Mouse (Mus musculus) naive thymus-derived CD4-positive, alpha-beta T cell, adult 2 months (primary cell): ENCODE results near the gene Galnt15.

ENCODE experiments used
- DNase-seq: peaks from one replicate; pipeline ENCODE4 v3.0.0-alpha.2; 2011; ENCODE audit warnings: low read depth

Galnt15 gene

DNA sequence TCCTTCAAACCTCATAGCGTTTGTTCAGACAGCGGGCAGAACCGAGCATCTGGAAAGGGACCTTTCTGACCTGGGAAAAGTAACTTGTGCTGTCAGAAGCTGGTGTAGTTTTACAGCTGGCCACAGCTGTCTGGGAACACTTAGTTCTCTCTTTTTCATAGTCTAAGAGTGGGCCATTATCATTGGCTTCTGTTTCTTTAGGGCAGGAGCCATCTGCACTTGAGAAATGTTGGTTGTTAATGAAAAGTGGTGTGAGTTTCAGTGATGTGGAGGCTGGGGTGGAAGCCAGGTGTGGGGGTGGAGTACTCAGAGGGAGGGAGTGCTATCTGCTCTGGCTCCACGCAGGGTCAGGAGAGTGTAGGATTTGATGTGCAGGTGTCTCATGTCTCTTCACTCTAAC is 62.3 kb downstream of the Galnt15 start:
- no peak for DNase-seq

DNA sequence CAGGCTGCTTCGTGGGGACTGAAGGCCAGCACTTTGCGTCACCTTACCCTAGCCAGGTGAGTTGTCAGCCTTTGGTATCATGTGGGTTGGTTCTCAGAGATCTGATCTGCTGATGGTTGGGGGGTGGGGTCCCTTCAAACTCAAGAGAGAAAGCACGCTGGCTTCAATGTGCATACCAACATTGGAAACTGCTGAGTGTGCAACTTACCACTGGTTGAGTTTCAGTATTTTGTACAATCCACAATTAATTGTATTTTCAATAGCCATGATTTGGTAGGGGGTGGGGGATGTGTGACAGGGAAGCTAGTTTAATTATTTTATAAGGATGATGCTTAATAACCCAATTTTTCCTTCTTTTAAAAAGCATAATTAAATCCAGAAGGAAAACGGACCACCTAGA is 62.9 kb downstream of the Galnt15 start:
- DNase-seq, result no peak

- DNase-seq, result no peak
Observed at GRCm38 (mm10) chr14:32093018-32093417, 64.2 kb downstream of the Galnt15 start.

DNA sequence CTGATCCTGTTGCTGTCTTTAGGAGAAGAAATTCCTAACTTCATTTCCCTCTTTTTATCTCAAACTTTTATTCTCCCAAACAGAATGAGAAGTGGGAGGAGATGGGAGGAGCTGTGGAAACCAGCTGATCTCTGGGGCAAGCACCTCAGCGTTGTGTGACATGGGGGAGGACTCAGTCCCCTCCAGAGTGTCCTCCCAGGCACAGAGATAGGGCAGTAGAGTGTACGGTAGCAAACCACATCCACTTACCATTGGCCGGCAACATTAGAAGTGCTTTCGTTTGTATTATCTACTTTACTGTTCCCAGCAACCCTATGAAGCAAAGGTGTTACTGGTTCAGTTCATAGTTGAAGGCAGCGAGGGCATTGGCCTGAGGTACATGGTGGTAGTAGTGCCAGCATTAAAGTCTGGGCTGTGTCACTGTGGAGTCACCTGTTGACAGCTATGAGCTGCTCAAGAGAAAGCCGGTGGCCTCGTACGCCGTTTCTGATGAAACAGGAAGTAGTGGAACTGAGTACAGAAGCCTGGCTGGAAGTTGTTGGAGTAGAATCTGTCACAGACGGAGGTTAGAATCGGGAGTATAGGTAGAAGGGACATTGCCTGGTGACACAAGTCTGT is 64.8 kb downstream of the Galnt15 start:
- DNase-seq, result no peak

DNA sequence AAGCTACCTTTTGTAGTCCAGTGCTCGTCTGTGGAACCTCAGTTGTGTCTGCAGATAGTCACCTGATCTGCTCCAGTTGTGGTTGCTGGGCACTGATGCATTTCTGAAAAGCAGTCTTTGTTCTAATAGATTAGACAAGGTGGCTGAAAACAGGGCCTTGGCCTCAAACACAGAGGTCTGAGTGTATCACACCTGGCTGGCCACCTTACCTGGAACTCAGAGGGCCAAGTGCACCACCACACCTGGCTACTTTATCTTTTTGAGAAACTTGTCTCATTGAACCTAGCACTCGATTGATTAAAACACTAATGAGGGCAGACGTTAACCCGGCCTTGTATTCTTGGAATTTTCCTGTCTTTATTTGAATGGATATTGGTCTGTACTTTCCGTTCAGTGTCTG is 66.9 kb downstream of the Galnt15 start:
- DNase-seq, result no peak

DNA sequence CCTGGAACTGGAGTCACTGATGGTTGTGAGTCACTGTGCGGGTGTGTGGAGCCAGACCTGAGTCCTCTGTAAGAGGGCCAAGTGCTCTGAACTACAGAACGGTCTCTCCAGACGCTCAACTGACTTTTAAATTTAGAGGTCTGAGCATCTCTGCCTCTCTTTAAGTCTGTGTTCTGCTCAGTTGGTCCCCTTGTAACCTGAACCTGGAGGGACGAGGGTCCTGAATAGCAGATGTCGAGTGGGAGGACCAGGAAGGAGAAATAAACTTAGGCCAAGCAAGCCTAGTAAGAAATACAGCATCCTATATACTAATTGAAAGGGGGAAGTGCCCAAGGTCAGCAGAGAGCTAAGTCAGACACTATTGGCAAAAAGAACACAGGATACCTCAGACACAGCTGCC is 68.0 kb downstream of the Galnt15 start:
- no peak for DNase-seq

GRCm38 (mm10) chr14:32097691-32098090 is 68.9 kb downstream of the Galnt15 start:
- DNase-seq, result no peak

- DNase-seq, result no peak
Observed at GRCm38 (mm10) chr14:32098951-32099350, 70.2 kb downstream of the Galnt15 start.

DNA sequence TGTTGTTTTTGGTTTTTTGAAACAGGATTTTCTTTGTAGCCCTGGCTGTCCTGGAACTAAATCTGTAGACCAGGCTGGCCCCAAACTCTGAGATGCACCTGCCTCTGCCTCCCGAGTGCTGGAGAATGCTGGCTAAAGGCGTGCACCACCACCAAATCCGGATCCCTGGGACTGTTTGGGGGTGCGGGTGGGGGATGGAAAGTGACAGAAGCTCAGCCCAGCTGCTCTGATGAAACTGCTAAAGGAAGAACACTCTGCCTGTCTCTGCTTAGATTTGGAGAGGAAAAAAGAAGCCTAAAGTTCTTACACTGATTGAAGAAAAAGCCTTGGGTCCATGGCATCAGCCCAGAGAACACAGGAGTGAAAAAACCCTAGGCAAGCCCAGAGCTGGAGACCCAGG is 74.8 kb downstream of the Galnt15 start:
- DNase-seq, result no peak

DNA sequence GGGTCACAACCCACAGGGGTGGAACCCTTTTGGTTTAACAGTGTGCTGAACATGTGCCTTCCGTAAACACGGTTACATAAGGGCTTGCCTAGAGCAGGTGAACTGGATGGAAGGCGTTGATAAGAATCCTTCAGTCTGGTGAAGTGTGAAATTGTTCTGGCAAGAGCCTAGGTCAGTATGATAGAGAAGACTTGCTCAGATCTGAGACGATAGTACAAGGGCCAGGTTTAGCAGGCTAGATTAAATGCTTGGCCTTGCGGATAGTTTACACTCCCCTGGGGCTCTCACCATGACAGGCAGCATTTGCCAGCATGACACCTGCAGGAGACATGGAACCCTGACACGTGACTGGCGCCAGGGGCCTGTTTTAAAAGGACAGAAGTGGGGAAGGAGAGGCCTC is 76.9 kb downstream of the Galnt15 start:
- no peak for DNase-seq

GRCm38 (mm10) chr14:32106911-32107310 is 78.1 kb downstream of the Galnt15 start:
- DNase-seq, result no peak
